Mouse (Mus musculus): ENCODE measurements around the gene Slc22a5.

Gene Slc22a5

GRCm38 (mm10) chr11:53841514-53841913 lies 49.9 kb downstream of the Slc22a5 start:
- no peak for DNase-seq (ENCODE audit: low spot score in 2 of 2)

- no peak for DNase-seq (ENCODE audit: low spot score in 2 of 2)
Observed at GRCm38 (mm10) chr11:53839663-53840642, 51.5 kb downstream of the Slc22a5 start.

GRCm38 (mm10) chr11:53839147-53839546 lies 52.3 kb downstream of the Slc22a5 start:
- peak in 1 of 2 experiments; percentile 39 for DNase-seq (ENCODE audit: low spot score in 2 of 2)

- no peak for DNase-seq (ENCODE audit: low spot score in 2 of 2)
Observed at GRCm38 (mm10) chr11:53837731-53838130, 53.7 kb downstream of the Slc22a5 start.

GRCm38 (mm10) chr11:53835379-53836010 lies 56.0 kb downstream of the Slc22a5 start:
- DNase-seq (ENCODE audit: low spot score in 2 of 2): no peak

GRCm38 (mm10) chr11:53825409-53825808 lies 66.1 kb downstream of the Slc22a5 start:
- DNase-seq (ENCODE audit: low spot score in 2 of 2): no peak

- DNase-seq (ENCODE audit: low spot score in 2 of 2): no peak
Observed at GRCm38 (mm10) chr11:53821945-53822338, 69.5 kb downstream of the Slc22a5 start.

- DNase-seq (ENCODE audit: low spot score in 2 of 2): no peak
Observed at GRCm38 (mm10) chr11:53821230-53821944, 70.1 kb downstream of the Slc22a5 start.

- no peak for DNase-seq (ENCODE audit: low spot score in 2 of 2)
Observed at GRCm38 (mm10) chr11:53820516-53821170, 70.8 kb downstream of the Slc22a5 start.

GRCm38 (mm10) chr11:53819511-53819910 lies 71.9 kb downstream of the Slc22a5 start:
- no peak for DNase-seq (ENCODE audit: low spot score in 2 of 2)

- DNase-seq (ENCODE audit: low spot score in 2 of 2): no peak
Observed at GRCm38 (mm10) chr11:53818794-53819193, 72.7 kb downstream of the Slc22a5 start.

- DNase-seq (ENCODE audit: low spot score in 2 of 2): no peak
Observed at GRCm38 (mm10) chr11:53816841-53817375, 74.6 kb downstream of the Slc22a5 start.

- no peak for DNase-seq (ENCODE audit: low spot score in 2 of 2)
Observed at GRCm38 (mm10) chr11:53814810-53815209, 76.7 kb downstream of the Slc22a5 start.
